Comparison of ENCODE assay signal across 28 mouse cellular contexts in the genomic region with DNA sequence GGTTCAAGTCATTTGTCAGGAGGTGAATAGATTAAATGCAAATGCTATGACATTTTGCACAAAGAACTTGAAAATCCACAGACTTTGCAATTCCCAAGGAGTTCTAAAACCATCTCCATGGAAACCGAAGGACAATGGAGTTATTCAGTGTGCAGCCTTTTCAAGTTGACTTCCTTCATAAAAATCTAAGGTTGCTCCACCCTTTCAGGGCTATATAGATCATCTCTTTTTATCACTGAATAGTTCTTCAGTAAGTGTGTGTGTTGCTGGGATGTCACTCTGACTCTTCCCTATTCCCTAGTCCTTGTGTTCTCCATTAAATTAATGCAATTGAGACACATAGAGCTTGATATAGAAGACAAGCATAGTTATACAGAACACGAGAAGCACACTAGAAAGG.
DNase-seq lines count a peak whose midpoint lies in the region; ATAC-seq lines count a peak whose summit lies in the region.
"Had no signal": no experiment of that assay in that cellular context is flagged by ENCODE, and none has a peak within 500 bp of the region (broad histone marks: within the 10 kb centered on the region; RNA-seq: fewer than 3 reads in every experiment).

No protein-coding gene starts in this region.

- H3K36me3 ChIP-seq in hindbrain, embryonic 11.5 days (ENCODE audit: control insufficient read depth, insufficient read depth, low read length) = no peaks in the 10 kb centered on the region
- H3K36me3 ChIP-seq in hindbrain, embryonic 10.5 days = no peaks in the 10 kb centered on the region
- H3K36me3 ChIP-seq in midbrain, embryonic 14.5 days (ENCODE audit: control insufficient read depth, insufficient read depth, low read length) = no peaks in the 10 kb centered on the region
- H3K36me3 ChIP-seq in midbrain, embryonic 13.5 days = no peaks in the 10 kb centered on the region
- H3K36me3 ChIP-seq in midbrain, embryonic 15.5 days (replicated peaks) = no peaks in the 10 kb centered on the region
- H3K36me3 ChIP-seq: embryonic facial prominence, embryonic 12.5 days; kidney, embryonic 15.5 days; limb, embryonic 12.5 days; liver, embryonic 15.5 days; stomach, embryonic 15.5 days had no signal

- H3K4me2 ChIP-seq in hindbrain, embryonic 11.5 days (replicated peaks; ENCODE audit: low read depth, low read length) = no peak overlapping the region
- H3K4me2 ChIP-seq in midbrain, embryonic 14.5 days (ENCODE audit: low read length) = no peak overlapping the region
- no peak overlapping the region for H3K4me2 ChIP-seq in midbrain, embryonic 13.5 days (replicated peaks)
- H3K4me2 ChIP-seq in midbrain, embryonic 15.5 days = no peak overlapping the region
- H3K4me2 ChIP-seq: embryonic facial prominence, embryonic 12.5 days; hindbrain, embryonic 14.5 days; kidney, embryonic 15.5 days; limb, embryonic 12.5 days; liver, embryonic 15.5 days; lung, embryonic 14.5 days; stomach, embryonic 15.5 days had no signal

- no peaks in the 10 kb centered on the region for H3K4me1 ChIP-seq in hindbrain, embryonic 11.5 days (replicated peaks; ENCODE audit: control insufficient read depth, insufficient read depth, low read length)
- H3K4me1 ChIP-seq in hindbrain, embryonic 10.5 days (replicated peaks) = peaks cover 12% of the 10 kb centered on the region; the same call in 1 of the 2 replicates
- peaks cover 3% of the 10 kb centered on the region; the same call in 1 of the 2 replicates for H3K4me1 ChIP-seq in midbrain, embryonic 14.5 days (ENCODE audit: control insufficient read depth, insufficient read depth, low read length)
- H3K4me1 ChIP-seq in midbrain, embryonic 13.5 days (replicated peaks) = 0 out of 2 replicates have a peak, but pooled peaks cover 4% of the 10 kb centered on the region
- peaks cover 3% of the 10 kb centered on the region; the same call in 1 of the 2 replicates for H3K4me1 ChIP-seq in midbrain, embryonic 15.5 days
- H3K4me1 ChIP-seq: embryonic facial prominence, embryonic 12.5 days; kidney, embryonic 15.5 days; limb, embryonic 12.5 days; liver, embryonic 15.5 days; stomach, embryonic 15.5 days had no signal

- 60% methylated on average over 2 of the region's 2 CpGs for WGBS in hindbrain, embryonic 11.5 days
- WGBS in hindbrain, embryonic 10.5 days = 66% methylated on average over 2 of the region's 2 CpGs
- whole genome bisulfite sequencing in midbrain, embryonic 14.5 days = 49% methylated on average over 2 of the region's 2 CpGs
- 53% methylated on average over 2 of the region's 2 CpGs for WGBS in midbrain, embryonic 13.5 days
- 55% methylated on average over 2 of the region's 2 CpGs for WGBS in midbrain, embryonic 15.5 days

- H3K27ac ChIP-seq in hindbrain, embryonic 11.5 days (ENCODE audit: low read depth, low read length) = no peak overlapping the region
- H3K27ac ChIP-seq in hindbrain, embryonic 10.5 days = no peak overlapping the region
- H3K27ac ChIP-seq in midbrain, embryonic 14.5 days (replicated peaks; ENCODE audit: low read depth, low read length) = no peak overlapping the region
- no peak overlapping the region for H3K27ac ChIP-seq in midbrain, embryonic 13.5 days
- H3K27ac ChIP-seq in midbrain, embryonic 15.5 days = no peak overlapping the region
- H3K27ac ChIP-seq: embryonic facial prominence, embryonic 12.5 days; hindbrain, embryonic 14.5 days; kidney, embryonic 15.5 days; left cerebral cortex, adult 2 months; limb, embryonic 12.5 days; liver, embryonic 15.5 days; stomach, embryonic 15.5 days had no signal

- peak; percentile 27 for DNase-seq in embryo, embryonic 10 days (ENCODE audit: low spot score)
- DNase-seq in embryo, embryonic 9.5 days (ENCODE audit: extremely low spot score) = no peak
- peak; percentile 16 for DNase-seq in hindbrain, embryonic 11.5 days (ENCODE audit: low spot score)
- DNase-seq in hindbrain, embryonic 10.5 days (ENCODE audit: low spot score) = no peak
- DNase-seq in midbrain, embryonic 14.5 days = peak; percentile 31
- DNase-seq in frontal cortex, postnatal 14 days (ENCODE audit: low spot score in 2 of 2) = no peak
- DNase-seq: adrenal gland, postnatal 10 days; cerebellum, adult 18-20 months; cerebellum, postnatal 10 days; gastrocnemius, postnatal 14 days; heart, postnatal 14 days; kidney, adult 18-20 months; kidney, postnatal 25 days; lung, embryonic 14.5 days; lung, postnatal 14 days; retina, postnatal 1 day; right cerebral cortex, postnatal 14 days; thymus, postnatal 25 days had no signal

- H3K9me3 ChIP-seq in hindbrain, embryonic 11.5 days (ENCODE audit: control insufficient read depth, low read length) = no peaks in the 10 kb centered on the region
- H3K9me3 ChIP-seq in hindbrain, embryonic 10.5 days = no peaks in the 10 kb centered on the region
- no peaks in the 10 kb centered on the region for H3K9me3 ChIP-seq in midbrain, embryonic 14.5 days (ENCODE audit: control insufficient read depth, low read length)
- H3K9me3 ChIP-seq in midbrain, embryonic 13.5 days = no peaks in the 10 kb centered on the region
- H3K9me3 ChIP-seq in midbrain, embryonic 15.5 days = no peaks in the 10 kb centered on the region
- H3K9me3 ChIP-seq: embryonic facial prominence, embryonic 12.5 days; kidney, embryonic 15.5 days; limb, embryonic 12.5 days; liver, embryonic 15.5 days; stomach, embryonic 15.5 days had no signal

- no peak overlapping the region for H3K4me3 ChIP-seq in hindbrain, embryonic 11.5 days (ENCODE audit: low read depth, low read length)
- H3K4me3 ChIP-seq in hindbrain, embryonic 10.5 days = no peak overlapping the region
- H3K4me3 ChIP-seq in midbrain, embryonic 14.5 days (replicated peaks; ENCODE audit: low read depth, low read length) = no peak overlapping the region
- H3K4me3 ChIP-seq in midbrain, embryonic 13.5 days (replicated peaks) = no peak overlapping the region
- H3K4me3 ChIP-seq in midbrain, embryonic 15.5 days = no peak overlapping the region
- H3K4me3 ChIP-seq: embryonic facial prominence, embryonic 12.5 days; kidney, embryonic 15.5 days; left cerebral cortex, adult 2 months; limb, embryonic 12.5 days; liver, embryonic 15.5 days; stomach, embryonic 15.5 days had no signal

- H3K27me3 ChIP-seq in hindbrain, embryonic 11.5 days (ENCODE audit: control insufficient read depth, insufficient read depth, low read length) = no peaks in the 10 kb centered on the region
- H3K27me3 ChIP-seq in hindbrain, embryonic 10.5 days (ENCODE audit: insufficient read depth, poor library complexity, severe bottlenecking) = no peaks in the 10 kb centered on the region
- H3K27me3 ChIP-seq in midbrain, embryonic 14.5 days (ENCODE audit: control insufficient read depth, insufficient read depth, low read length) = no peaks in the 10 kb centered on the region
- no peaks in the 10 kb centered on the region for H3K27me3 ChIP-seq in midbrain, embryonic 13.5 days
- H3K27me3 ChIP-seq in midbrain, embryonic 15.5 days (replicated peaks) = no peaks in the 10 kb centered on the region
- H3K27me3 ChIP-seq: CH12.LX; embryonic facial prominence, embryonic 12.5 days; kidney, embryonic 15.5 days; limb, embryonic 12.5 days; liver, embryonic 15.5 days; stomach, embryonic 15.5 days had no signal

- H3K9ac ChIP-seq in hindbrain, embryonic 11.5 days (ENCODE audit: low read depth, low read length) = no peak overlapping the region
- H3K9ac ChIP-seq in midbrain, embryonic 14.5 days (replicated peaks; ENCODE audit: low read length) = no peak overlapping the region
- no peak overlapping the region for H3K9ac ChIP-seq in midbrain, embryonic 13.5 days (replicated peaks)
- H3K9ac ChIP-seq in midbrain, embryonic 15.5 days = no peak overlapping the region
- H3K9ac ChIP-seq: embryonic facial prominence, embryonic 12.5 days; hindbrain, embryonic 14.5 days; kidney, embryonic 15.5 days; limb, embryonic 12.5 days; liver, embryonic 15.5 days; lung, embryonic 14.5 days; stomach, embryonic 15.5 days had no signal

- ATAC-seq in hindbrain, embryonic 11.5 days (ENCODE audit: low FRiP score) = no peak
- ATAC-seq in midbrain, embryonic 14.5 days (ENCODE audit: low FRiP score, low TSS enrichment) = no peak
- no peak for ATAC-seq in midbrain, embryonic 13.5 days
- ATAC-seq in midbrain, embryonic 15.5 days (replicated peaks) = 0 out of 2 replicates have a peak, but pooled peaks have one; percentile 50

Comparison
In these comparisons a context has a peak if more than half of its experiments do, and no peak if none do; other contexts are left out.
1. DNase-seq: peak in embryo, embryonic 10 days (single experiment), hindbrain, embryonic 11.5 days (single experiment) and midbrain, embryonic 14.5 days (single experiment); none in embryo, embryonic 9.5 days (single experiment), hindbrain, embryonic 10.5 days (single experiment) and frontal cortex, postnatal 14 days (0 of 2).